ENCODE assay signal across 12 mouse cellular contexts in the genomic region with DNA sequence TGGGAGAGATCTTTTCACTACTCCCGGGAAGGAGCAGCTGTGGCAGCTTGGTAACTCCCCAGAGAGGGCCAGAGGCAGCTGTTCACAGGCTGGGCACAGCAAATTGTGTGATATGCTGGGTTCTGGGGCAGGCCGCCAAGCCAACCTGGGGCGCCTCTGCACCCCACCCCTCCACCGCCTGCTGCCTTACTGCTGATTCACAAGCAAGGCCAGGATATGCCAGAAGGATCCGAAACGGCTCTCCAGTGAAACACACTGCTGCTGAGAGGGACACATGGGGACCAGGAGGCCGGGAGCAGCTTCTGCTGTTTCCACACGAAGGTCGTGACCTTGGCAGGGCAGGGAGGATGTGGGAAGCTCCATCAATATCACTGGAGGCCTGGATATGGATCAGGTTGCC.
A peak's percentile ranks its signal among the peaks of the same experiment; 100 is the strongest.
DNase-seq lines count a peak whose midpoint lies in the region; ATAC-seq and TF ChIP-seq lines count a peak whose summit lies in the region.
"Had no signal": no experiment of that assay in that cellular context is flagged by ENCODE, and none has a peak within 500 bp of the region (broad histone marks: within the 10 kb centered on the region; RNA-seq: fewer than 3 reads in every experiment).

No protein-coding gene starts in this region.

- no peak overlapping the region for H3K27ac ChIP-seq in gastrocnemius, adult 2 months
- no peak overlapping the region for H3K27ac ChIP-seq in limb, embryonic 11.5 days (replicated peaks; ENCODE audit: low read depth, low read length)
- H3K27ac ChIP-seq: embryonic facial prominence, embryonic 15.5 days; liver, embryonic 13.5 days; neural tube, embryonic 13.5 days had no signal

- ATAC-seq in limb, embryonic 11.5 days (ENCODE audit: insufficient number of reproducible peaks, low FRiP score, low TSS enrichment, low read depth): no peak

- no peak for TF ChIP-seq CTCF in brain, embryonic 14.5 days (IDR thresholded peaks at IDR 0.05; ENCODE audit: borderline replicate concordance, extremely low read depth, insufficient read depth, insufficient read length)
- no peak for TF ChIP-seq CTCF in gastrocnemius, adult 2 months (IDR thresholded peaks at IDR 0.05)

- 42% methylated on average over 9 of the region's 9 CpGs for WGBS in limb, embryonic 11.5 days

- no peaks in the 10 kb centered on the region for H3K9me3 ChIP-seq in limb, embryonic 11.5 days (ENCODE audit: control insufficient read depth, low read length)
- H3K9me3 ChIP-seq: embryonic facial prominence, embryonic 15.5 days; hindbrain, embryonic 15.5 days; liver, embryonic 13.5 days; neural tube, embryonic 13.5 days had no signal

- no peaks in the 10 kb centered on the region for H3K27me3 ChIP-seq in limb, embryonic 11.5 days (ENCODE audit: control insufficient read depth, insufficient read depth, low read length)
- H3K27me3 ChIP-seq: embryonic facial prominence, embryonic 15.5 days; hindbrain, embryonic 15.5 days; liver, embryonic 13.5 days; neural tube, embryonic 13.5 days had no signal

- H3K4me3 ChIP-seq in gastrocnemius, adult 2 months: no peak overlapping the region
- no peak overlapping the region for H3K4me3 ChIP-seq in limb, embryonic 11.5 days (ENCODE audit: low read depth, low read length)
- H3K4me3 ChIP-seq: embryonic facial prominence, embryonic 15.5 days; hindbrain, embryonic 15.5 days; liver, embryonic 13.5 days; neural tube, embryonic 13.5 days had no signal

- peaks cover 4% of the 10 kb centered on the region for H3K4me1 ChIP-seq in limb, embryonic 11.5 days (ENCODE audit: control insufficient read depth, insufficient read depth, low read length)

- no peak for TF ChIP-seq POLR2A in brain, embryonic 14.5 days (IDR thresholded peaks at IDR 0.05; ENCODE audit: borderline replicate concordance, extremely low read depth, insufficient read depth, insufficient read length, poor library complexity, severe bottlenecking)

- peak; percentile 10 for DNase-seq in 3T3-L1 (ENCODE audit: low read depth, low spot score)
- DNase-seq in brain, embryonic 14.5 days (ENCODE audit: low read depth): peak; percentile 57
- DNase-seq in gastrocnemius, adult 2 months: peak; percentile 51
- DNase-seq in limb, embryonic 11.5 days (ENCODE audit: low spot score): no peak
- DNase-seq in yolk sac, embryonic 10.5 days (ENCODE audit: low spot score): no peak
- no peak for DNase-seq in heart, adult 11 months
- DNase-seq in urinary bladder, postnatal 10 days (ENCODE audit: low spot score): no peak
- no peak for DNase-seq in kidney, adult 9 months
- DNase-seq: liver, embryonic 13.5 days had no signal

- intact Hi-C loops in gastrocnemius, adult 2 months (cut with DNase I): no loop called here

- H3K9ac ChIP-seq in limb, embryonic 11.5 days (ENCODE audit: low read length): 0 out of 2 replicates have a peak overlapping the region, but pooled peaks have one; percentile 22
- H3K9ac ChIP-seq: embryonic facial prominence, embryonic 15.5 days; hindbrain, embryonic 15.5 days; liver, embryonic 13.5 days; neural tube, embryonic 13.5 days had no signal

- no peaks in the 10 kb centered on the region for H3K36me3 ChIP-seq in limb, embryonic 11.5 days (ENCODE audit: control insufficient read depth, insufficient read depth, low read length)
- H3K36me3 ChIP-seq: embryonic facial prominence, embryonic 15.5 days; hindbrain, embryonic 15.5 days; liver, embryonic 13.5 days; neural tube, embryonic 13.5 days had no signal

- H3K4me2 ChIP-seq in limb, embryonic 11.5 days (ENCODE audit: low read depth, severe bottlenecking): no peak overlapping the region
- H3K4me2 ChIP-seq: embryonic facial prominence, embryonic 15.5 days; hindbrain, embryonic 15.5 days; liver, embryonic 13.5 days; neural tube, embryonic 13.5 days had no signal

Comparison
In these comparisons a context has a peak if more than half of its experiments do, and no peak if none do; other contexts are left out.
1. DNase-seq: peak in 3T3-L1 (single experiment), brain, embryonic 14.5 days (single experiment) and gastrocnemius, adult 2 months (single experiment); none in limb, embryonic 11.5 days (single experiment), yolk sac, embryonic 10.5 days (single experiment), heart, adult 11 months (single experiment), urinary bladder, postnatal 10 days (single experiment) and kidney, adult 9 months (single experiment).